ENCODE assay signal across 8 mouse cellular contexts in the genomic region with DNA sequence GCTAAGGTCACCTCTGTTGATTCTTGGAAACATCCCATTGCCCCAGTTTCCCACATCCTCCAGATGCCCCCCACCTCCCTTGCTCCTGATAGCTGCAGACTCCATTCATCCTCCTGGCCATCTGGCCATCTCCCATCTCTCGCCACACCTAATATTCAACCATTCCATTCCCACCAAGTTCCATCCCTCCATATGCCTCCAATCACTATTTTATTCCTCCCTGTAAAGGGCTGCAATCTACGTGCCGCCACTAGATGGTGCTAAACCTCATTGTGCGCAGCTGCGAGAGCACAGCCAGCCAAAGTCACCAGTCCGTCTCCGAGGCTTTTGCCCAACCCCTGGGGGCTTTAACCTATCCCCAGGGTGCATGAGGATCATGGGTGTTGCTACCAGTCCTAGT. TPM values are rescaled to one million over a fixed set of nuclear protein-coding genes. Genes with fewer than 3 reads are reported as not detected.
DNase-seq lines count a peak whose midpoint lies in the region; ATAC-seq lines count a peak whose summit lies in the region.
"Not testable (repeated sequence)": the region's sequence is repeated elsewhere in the genome, so short reads cannot be mapped to it uniquely, and the experiment has no call there.
"Had no signal": no experiment of that assay in that cellular context is flagged by ENCODE, and none has a peak within 500 bp of the region (broad histone marks: within the 10 kb centered on the region; RNA-seq: fewer than 3 reads in every experiment).

No protein-coding gene starts in this region.

- 4% methylated on average over 6 of the region's 7 CpGs for WGBS in embryonic facial prominence, embryonic 15.5 days
- 5% methylated on average over 7 of the region's 7 CpGs for WGBS in heart, embryonic 15.5 days

- not testable (repeated sequence) for H3K36me3 ChIP-seq in embryonic facial prominence, embryonic 15.5 days; heart, embryonic 15.5 days

- H3K27ac ChIP-seq in embryonic facial prominence, embryonic 15.5 days (replicated peaks); heart, embryonic 15.5 days: not testable (repeated sequence)

- not testable (repeated sequence) for ATAC-seq in embryonic facial prominence, embryonic 15.5 days (ENCODE audit: insufficient number of reproducible peaks, low FRiP score, low TSS enrichment, low read depth); heart, embryonic 15.5 days (replicated peaks; ENCODE audit: insufficient number of reproducible peaks, insufficient read depth, low FRiP score, low read depth)
- peak; percentile 74 for ATAC-seq in megakaryocyte progenitor cell, adult 5-6 weeks (replicated peaks; ENCODE audit: poor library complexity)

- H3K27me3 ChIP-seq in embryonic facial prominence, embryonic 15.5 days; heart, embryonic 15.5 days: not testable (repeated sequence)

- intact Hi-C loops in left cerebral cortex, postnatal 4 days (cut with DNase I) = not testable (repeated sequence)

- not testable (repeated sequence) for H3K9ac ChIP-seq in embryonic facial prominence, embryonic 15.5 days; heart, embryonic 15.5 days

- not testable (repeated sequence) for H3K4me1 ChIP-seq in embryonic facial prominence, embryonic 15.5 days; heart, embryonic 15.5 days (replicated peaks)

- DNase-seq in brain, adult 2 months (ENCODE audit: low read depth, low spot score) = peak; percentile 5
- DNase-seq in kidney, adult 18-20 months = peak; percentile 46
- peak; percentile 31 for DNase-seq in left cerebral cortex, postnatal 4 days
- DNase-seq in retina, embryonic 14.5 days (ENCODE audit: low spot score) = peak; percentile 47

- not testable (repeated sequence) for H3K4me3 ChIP-seq in embryonic facial prominence, embryonic 15.5 days (replicated peaks); heart, embryonic 15.5 days

- H3K9me3 ChIP-seq in embryonic facial prominence, embryonic 15.5 days (replicated peaks); heart, embryonic 15.5 days (replicated peaks): not testable (repeated sequence)

- peak overlapping the region; percentile 36; the same call in 1 of the 2 replicates for H3K4me2 ChIP-seq in embryonic facial prominence, embryonic 15.5 days (replicated peaks)
- peak overlapping the region; percentile 44; the same call in 1 of the 2 replicates for H3K4me2 ChIP-seq in heart, embryonic 15.5 days

RNA-seq across cellular contexts. Expression of gene Nts, which starts 55.2 kb away (rescaled TPM):
- polyA plus RNA-seq in embryonic facial prominence, embryonic 15.5 days (2015; fragmentation: Nextera tagmentation; extraction: Ambion mirVana) = 7.6 and 8.6 TPM in 2 replicates
- 8.6 and 12.2 TPM in 2 replicates for polyA plus RNA-seq in heart, embryonic 15.5 days (2015; fragmentation: Nextera tagmentation; extraction: Ambion mirVana)
- 10 to 100 TPM; 16.8 to 34.3 TPM for total RNA-seq in left cerebral cortex, postnatal 4 days (2021)
- total RNA-seq in megakaryocyte progenitor cell, adult 5-6 weeks (2015) = not detected in 2 replicates
- not detected in 2 replicates for total RNA-seq in megakaryocyte progenitor cell, adult 5-6 weeks (2017)
- total RNA-seq: gastrocnemius, postnatal 25 days had no signal

Comparison
In these comparisons a context has a peak if more than half of its experiments do, and no peak if none do; other contexts are left out.
1. RNA of gene Nts, which starts 55.2 kb away (total RNA-seq): 16.8 to 34.3 TPM in left cerebral cortex, postnatal 4 days; not detected in megakaryocyte progenitor cell, adult 5-6 weeks; every median in the first group is over 10 times any median in the second.
2. Peak in every context shown above with its lines, with median percentiles within 50 percentile points of each other: DNase-seq.